Mouse (Mus musculus): ENCODE measurements around the gene Thap7. TPM values are rescaled to one million over a fixed set of nuclear protein-coding genes. Genes with fewer than 3 reads are reported as not detected.

The Thap7 gene
- polyA plus RNA-seq, 1 experiment from 2014 or later = 51.4 TPM

DNA sequence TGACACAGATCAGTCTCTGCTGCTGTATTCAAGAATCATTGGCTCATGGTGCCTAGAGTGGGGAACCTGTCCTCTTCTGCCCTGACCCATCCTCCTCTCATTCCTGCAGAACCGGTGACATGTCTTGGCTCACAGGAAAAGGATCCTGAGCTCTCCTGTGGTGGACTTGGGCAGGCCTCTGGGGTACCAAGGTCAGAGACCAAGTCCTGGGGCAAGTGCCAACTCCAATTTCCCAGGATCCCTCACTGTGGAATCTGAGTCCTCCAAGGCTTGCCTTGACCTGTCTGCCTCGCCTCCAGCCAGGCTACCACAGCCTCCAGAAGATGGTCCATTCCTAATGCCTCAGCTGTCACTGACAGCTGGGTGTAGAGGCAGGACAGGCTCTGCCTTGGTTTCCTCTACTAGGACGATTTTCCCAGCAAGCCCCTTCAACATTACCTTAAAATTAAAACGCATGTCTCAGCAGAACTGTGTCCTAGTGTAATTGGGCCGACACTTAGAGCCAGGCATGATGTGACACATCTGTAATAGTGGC, 23.9 kb downstream of the Thap7 start:
- ATAC-seq (replicated peaks; ENCODE audit: low FRiP score, low TSS enrichment, low read depth) = no peak
- H3K4me2 ChIP-seq (ENCODE audit: low read length) = no peak overlapping the region
- DNase-seq (ENCODE audit: low spot score) = no peak
- peaks cover 10% of the 10 kb centered on the region for H3K36me3 ChIP-seq (ENCODE audit: control insufficient read depth, insufficient read depth, low read length)
- no peak overlapping the region for H3K4me3 ChIP-seq (ENCODE audit: low read depth, low read length)
- no peak overlapping the region for H3K27ac ChIP-seq (ENCODE audit: low read depth)
- H3K27me3 ChIP-seq (replicated peaks; ENCODE audit: control insufficient read depth, insufficient read depth, low read length) = no peaks in the 10 kb centered on the region
- H3K9ac ChIP-seq (ENCODE audit: low read length) = no peak overlapping the region
- H3K9me3 ChIP-seq (ENCODE audit: control insufficient read depth, low read length) = no peaks in the 10 kb centered on the region
- H3K4me1 ChIP-seq (replicated peaks; ENCODE audit: control insufficient read depth, insufficient read depth, low read length) = peaks cover 12% of the 10 kb centered on the region
- whole genome bisulfite sequencing = 85% methylated on average over 5 of the region's 5 CpGs

DNA sequence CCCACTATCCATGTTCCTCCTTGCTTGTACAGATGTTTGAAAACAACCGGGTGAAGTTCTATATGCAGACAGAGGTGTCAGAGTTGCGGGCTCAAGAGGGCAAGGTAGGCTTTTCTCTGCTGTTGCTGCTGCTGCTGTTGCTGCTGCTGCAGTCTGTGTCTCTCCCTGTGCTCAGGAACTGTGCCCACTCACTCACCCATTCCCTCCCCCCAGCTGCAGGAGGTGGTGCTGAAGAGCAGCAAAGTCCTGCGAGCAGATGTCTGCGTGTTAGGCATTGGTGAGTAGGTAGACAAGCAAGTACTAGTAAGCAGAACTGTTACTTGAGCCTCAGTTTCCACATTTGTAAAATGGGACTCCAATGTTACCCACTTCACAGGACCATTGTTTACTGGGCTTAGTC, 28.3 kb downstream of the Thap7 start:
- WGBS = 73% methylated on average over 4 of the region's 4 CpGs

DNA sequence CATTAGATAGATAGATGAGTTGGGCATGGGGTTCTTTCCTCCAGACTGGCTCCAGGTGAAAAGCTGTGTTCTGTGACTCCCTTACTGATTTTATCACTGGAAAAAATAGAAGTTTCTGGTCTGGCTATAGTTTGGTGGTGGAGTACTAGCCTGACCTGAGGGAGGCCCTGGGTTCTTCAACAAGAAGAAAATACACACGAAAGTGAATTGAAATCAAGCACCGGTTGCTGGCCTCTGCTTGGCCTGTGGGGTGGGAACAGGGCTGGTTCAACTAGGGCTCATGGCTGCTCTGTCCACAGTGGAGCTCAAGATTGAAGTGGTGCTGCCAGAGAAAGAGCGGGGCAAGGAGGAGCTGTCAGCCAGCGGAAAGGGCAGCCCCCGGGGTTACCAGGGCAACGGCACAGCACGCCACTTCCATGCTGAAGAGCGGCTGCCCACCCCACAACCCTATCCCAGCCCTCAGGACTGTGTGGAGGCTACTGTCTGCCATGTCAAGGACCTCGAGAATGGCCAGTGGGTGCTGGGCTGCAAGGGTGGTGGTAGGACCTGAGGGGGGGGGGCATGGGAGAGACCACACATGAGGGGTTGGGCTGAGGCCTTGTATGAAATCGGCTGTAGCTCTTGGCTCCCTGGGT, 31.6 kb downstream of the Thap7 start:
- ATAC-seq (replicated peaks; ENCODE audit: low FRiP score, low TSS enrichment, low read depth) = no peak
- no peak overlapping the region for H3K9ac ChIP-seq (ENCODE audit: low read length)
- DNase-seq (ENCODE audit: low spot score) = no peak
- H3K27me3 ChIP-seq (replicated peaks; ENCODE audit: control insufficient read depth, insufficient read depth, low read length) = no peaks in the 10 kb centered on the region
- H3K27ac ChIP-seq (ENCODE audit: low read depth) = no peak overlapping the region
- no peaks in the 10 kb centered on the region for H3K36me3 ChIP-seq (ENCODE audit: control insufficient read depth, insufficient read depth, low read length)
- H3K9me3 ChIP-seq (ENCODE audit: control insufficient read depth, low read length) = no peaks in the 10 kb centered on the region
- no peak overlapping the region for H3K4me2 ChIP-seq (ENCODE audit: low read length)
- H3K4me3 ChIP-seq (ENCODE audit: low read depth, low read length) = no peak overlapping the region
- WGBS = 31% methylated on average over 10 of the region's 10 CpGs
- peaks cover 4% of the 10 kb centered on the region; the same call in 1 of the 2 replicates for H3K4me1 ChIP-seq (replicated peaks; ENCODE audit: control insufficient read depth, insufficient read depth, low read length)

More for the DNA sequence above, 28.3 kb downstream of the Thap7 start:
- no peaks in the 10 kb centered on the region for H3K4me1 ChIP-seq (replicated peaks; ENCODE audit: control insufficient read depth, insufficient read depth, low read length)
- H3K4me3 ChIP-seq (ENCODE audit: low read depth, low read length) = no peak overlapping the region
- no peaks in the 10 kb centered on the region for H3K9me3 ChIP-seq (ENCODE audit: control insufficient read depth, low read length)
- no peak for DNase-seq (ENCODE audit: low spot score)
- H3K4me2 ChIP-seq (ENCODE audit: low read length) = no peak overlapping the region
- H3K27me3 ChIP-seq (replicated peaks; ENCODE audit: control insufficient read depth, insufficient read depth, low read length) = no peaks in the 10 kb centered on the region
- ATAC-seq (replicated peaks; ENCODE audit: low FRiP score, low TSS enrichment, low read depth) = no peak
- no peak overlapping the region for H3K9ac ChIP-seq (ENCODE audit: low read length)
- H3K27ac ChIP-seq (ENCODE audit: low read depth) = no peak overlapping the region
- no peaks in the 10 kb centered on the region for H3K36me3 ChIP-seq (ENCODE audit: control insufficient read depth, insufficient read depth, low read length)

DNA sequence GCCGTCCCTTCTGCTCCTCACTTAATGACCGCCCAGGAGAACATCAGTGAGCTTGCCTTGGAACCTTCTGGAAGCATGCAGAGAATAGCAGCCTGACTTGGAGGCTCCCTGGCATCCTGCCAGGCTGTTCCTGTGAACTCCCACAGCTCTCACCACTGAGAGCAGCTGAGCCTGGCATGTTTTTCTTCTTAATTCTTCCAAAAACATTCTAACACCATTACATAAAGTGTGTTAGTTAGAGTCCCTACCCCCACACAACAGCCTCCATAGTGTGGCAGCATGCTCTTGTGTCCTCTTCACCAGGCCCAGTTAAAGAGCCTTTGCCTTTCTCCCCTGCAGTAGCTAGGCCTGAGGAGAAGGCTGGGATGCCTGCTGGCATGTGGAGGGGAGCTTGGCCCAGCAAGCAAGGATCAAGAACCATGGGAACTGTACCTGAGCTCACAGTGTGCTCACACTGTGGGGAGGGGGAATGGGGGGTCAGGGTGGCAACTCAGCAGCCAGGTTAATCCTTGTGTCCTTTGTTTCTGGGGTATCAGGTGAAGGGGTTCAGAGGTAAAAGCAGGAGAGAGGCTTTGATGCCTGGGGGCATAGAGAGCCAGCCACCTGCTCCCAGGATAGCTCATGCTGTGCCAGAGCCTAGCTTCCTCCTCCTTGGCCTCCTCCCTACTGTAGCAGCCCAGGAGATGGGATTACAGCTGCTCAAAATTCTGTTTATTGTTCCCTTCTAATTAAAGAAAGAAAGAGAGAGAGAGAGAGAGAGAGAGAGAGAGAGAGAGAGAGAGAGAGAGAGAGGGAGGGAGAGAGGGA, 34.2 kb downstream of the Thap7 start:
- ATAC-seq (replicated peaks; ENCODE audit: low FRiP score, low TSS enrichment, low read depth) = no peak
- H3K9me3 ChIP-seq (ENCODE audit: control insufficient read depth, low read length) = no peaks in the 10 kb centered on the region

DNA sequence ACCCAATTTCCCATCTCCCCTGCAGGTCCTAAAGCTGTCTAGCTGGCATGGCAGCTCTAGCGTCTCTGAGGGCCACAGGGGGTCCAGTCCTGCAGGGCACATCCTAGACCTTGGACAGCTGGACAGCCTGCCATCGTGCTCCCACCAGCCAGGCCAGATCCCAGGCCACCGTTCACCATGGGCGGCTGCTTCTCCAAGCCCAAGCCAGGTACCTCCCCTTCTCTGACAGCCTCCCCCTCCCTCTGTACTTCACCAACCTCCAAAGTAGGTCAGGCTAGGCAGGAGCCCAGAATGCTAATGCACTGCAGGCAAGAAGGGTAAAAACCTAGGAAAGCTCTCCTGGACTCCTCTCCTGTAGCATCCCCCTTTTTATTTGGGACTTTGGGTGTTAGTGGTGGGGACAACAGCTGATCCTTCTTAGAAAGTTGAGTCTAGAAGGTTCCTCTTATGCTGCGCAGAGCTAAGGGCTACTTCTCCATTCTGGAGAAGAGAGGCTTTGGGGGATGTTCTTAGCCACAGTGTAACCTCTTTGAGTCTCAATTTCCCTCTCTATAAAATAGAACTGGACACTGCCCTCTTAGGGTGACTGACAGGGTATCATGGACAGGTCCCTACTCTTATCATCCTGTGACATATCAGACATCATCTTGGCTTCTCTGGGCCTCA, 38.9 kb downstream of the Thap7 start:
- no peak overlapping the region for H3K4me2 ChIP-seq (ENCODE audit: low read length)
- ATAC-seq (replicated peaks; ENCODE audit: low FRiP score, low TSS enrichment, low read depth) = no peak

More for the DNA sequence above, 34.2 kb downstream of the Thap7 start:
- no peak overlapping the region for H3K4me2 ChIP-seq (ENCODE audit: low read length)
- no peak overlapping the region for H3K27ac ChIP-seq (ENCODE audit: low read depth)
- WGBS = 36% methylated on average over 2 of the region's 2 CpGs
- H3K4me3 ChIP-seq (ENCODE audit: low read depth, low read length) = no peak overlapping the region
- peaks cover 4% of the 10 kb centered on the region; the same call in 1 of the 2 replicates for H3K4me1 ChIP-seq (replicated peaks; ENCODE audit: control insufficient read depth, insufficient read depth, low read length)
- DNase-seq (ENCODE audit: low spot score) = peak; percentile 64
- H3K27me3 ChIP-seq (replicated peaks; ENCODE audit: control insufficient read depth, insufficient read depth, low read length) = no peaks in the 10 kb centered on the region
- no peaks in the 10 kb centered on the region for H3K36me3 ChIP-seq (ENCODE audit: control insufficient read depth, insufficient read depth, low read length)
- no peak overlapping the region for H3K9ac ChIP-seq (ENCODE audit: low read length)

DNA sequence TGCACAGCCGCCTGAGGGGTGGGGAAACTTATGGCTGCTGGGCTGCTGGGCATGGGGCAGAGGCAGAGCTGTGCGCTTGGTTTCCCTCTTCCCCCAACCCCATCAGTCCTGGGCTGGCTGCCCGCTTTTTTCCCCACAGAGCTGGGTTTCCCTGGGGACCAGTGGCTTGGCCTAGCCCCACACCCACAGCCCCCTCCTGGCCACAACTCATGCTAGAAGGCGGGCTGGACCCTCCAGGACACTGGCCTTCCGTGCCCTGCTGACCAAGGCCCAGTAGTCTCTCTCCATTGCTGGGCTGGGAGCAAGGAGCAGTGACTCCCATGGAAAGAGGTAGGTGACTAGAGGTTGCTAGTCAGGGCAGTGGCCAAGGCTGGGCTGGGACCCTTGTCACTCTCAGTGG, 39.8 kb downstream of the Thap7 start:
- DNase-seq (ENCODE audit: low spot score) = no peak
- H3K4me2 ChIP-seq (ENCODE audit: low read length) = no peak overlapping the region
- H3K36me3 ChIP-seq (ENCODE audit: control insufficient read depth, insufficient read depth, low read length) = peaks cover 17% of the 10 kb centered on the region
- no peaks in the 10 kb centered on the region for H3K9me3 ChIP-seq (ENCODE audit: control insufficient read depth, low read length)
- H3K27ac ChIP-seq (ENCODE audit: low read depth) = no peak overlapping the region
- H3K9ac ChIP-seq (ENCODE audit: low read length) = no peak overlapping the region
- no peak overlapping the region for H3K4me3 ChIP-seq (ENCODE audit: low read depth, low read length)
- ATAC-seq (replicated peaks; ENCODE audit: low FRiP score, low TSS enrichment, low read depth) = no peak
- 85% methylated on average over 5 of the region's 5 CpGs for WGBS
- H3K27me3 ChIP-seq (replicated peaks; ENCODE audit: control insufficient read depth, insufficient read depth, low read length) = peaks cover 15% of the 10 kb centered on the region; the same call in 1 of the 2 replicates
- peaks cover 9% of the 10 kb centered on the region for H3K4me1 ChIP-seq (replicated peaks; ENCODE audit: control insufficient read depth, insufficient read depth, low read length)

More for the DNA sequence above, 38.9 kb downstream of the Thap7 start:
- Histone ChIP-seq H3K36me3 (ENCODE audit: control insufficient read depth, insufficient read depth, low read length) (peaks cover 8% of the 10 kb centered on the region), H3K27ac (ENCODE audit: low read depth) (no peak overlapping the region), H3K9me3 (ENCODE audit: control insufficient read depth, low read length) (no peaks in the 10 kb centered on the region), H3K27me3 (replicated peaks; ENCODE audit: control insufficient read depth, insufficient read depth, low read length) (peaks cover 15% of the 10 kb centered on the region; the same call in 1 of the 2 replicates), H3K9ac (ENCODE audit: low read length) (no peak overlapping the region), H3K4me3 (ENCODE audit: low read depth, low read length) (no peak overlapping the region), H3K4me1 (replicated peaks; ENCODE audit: control insufficient read depth, insufficient read depth, low read length) (peaks cover 7% of the 10 kb centered on the region)
- WGBS = 67% methylated on average over 5 of the region's 5 CpGs
- DNase-seq (ENCODE audit: low spot score) = no peak

DNA sequence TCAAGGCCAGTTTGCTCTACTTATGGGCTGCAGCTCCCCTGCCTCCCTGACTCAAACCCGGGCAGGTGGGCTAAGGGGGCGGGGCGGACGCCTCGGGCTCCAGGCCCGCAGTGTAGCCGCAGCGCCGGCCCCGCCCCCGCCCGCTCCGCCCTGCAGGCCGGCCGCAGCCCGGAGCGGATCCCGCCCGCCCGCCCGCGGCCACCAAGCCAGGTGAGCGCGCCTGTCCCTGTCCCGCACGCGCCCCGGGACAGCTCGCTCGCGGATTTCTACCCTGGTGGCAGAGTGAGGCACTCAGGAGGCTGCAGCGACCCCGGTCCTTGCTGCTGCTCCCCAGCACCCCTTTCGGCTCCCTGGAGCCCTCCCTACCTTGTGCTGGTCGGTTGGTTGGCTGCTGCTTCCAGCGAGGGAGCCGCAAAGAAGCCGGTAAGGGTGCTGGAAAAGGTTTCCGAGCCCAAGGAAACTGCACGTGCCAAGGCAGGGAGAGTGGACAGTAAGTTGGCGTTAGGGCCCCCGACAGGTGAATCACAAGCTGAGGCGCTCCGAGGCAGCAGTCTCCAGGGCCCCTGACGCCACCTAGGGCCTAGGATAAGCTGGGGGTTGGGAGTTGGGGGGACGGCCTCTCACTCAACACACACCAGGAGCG, 41.3 kb downstream of the Thap7 start, which contains the start of gene Aifm3:
Aifm3 (plus strand) TSS at position 143 of the 643 bp plus-strand sequence.
- peak; percentile 76 for DNase-seq (ENCODE audit: low spot score)
- 1% methylated on average over 47 of the region's 47 CpGs for WGBS
- peaks cover 15% of the 10 kb centered on the region; the same call in 1 of the 2 replicates for H3K27me3 ChIP-seq (replicated peaks; ENCODE audit: control insufficient read depth, insufficient read depth, low read length)

More for the DNA sequence above, 41.3 kb downstream of the Thap7 start, which contains the start of gene Aifm3:
- Histone ChIP-seq H3K9me3 (ENCODE audit: control insufficient read depth, low read length) (no peaks in the 10 kb centered on the region), H3K4me1 (replicated peaks; ENCODE audit: control insufficient read depth, insufficient read depth, low read length) (peaks cover 9% of the 10 kb centered on the region), H3K36me3 (ENCODE audit: control insufficient read depth, insufficient read depth, low read length) (peaks cover 32% of the 10 kb centered on the region), H3K27ac (ENCODE audit: low read depth) (no peak within 1 kb of the TSS), H3K4me2 (ENCODE audit: low read length) (peak within 1 kb of the TSS; percentile 82), H3K4me3 (ENCODE audit: low read depth, low read length) (peak within 1 kb of the TSS; percentile 45), H3K9ac (ENCODE audit: low read length) (peak within 1 kb of the TSS; percentile 54)
- ATAC-seq (replicated peaks; ENCODE audit: low FRiP score, low TSS enrichment, low read depth) = peak; percentile 88

Data from intestine, embryonic 14.5 days (tissue).